ENCODE assay signal across 7 mouse cellular contexts in the genomic region with DNA sequence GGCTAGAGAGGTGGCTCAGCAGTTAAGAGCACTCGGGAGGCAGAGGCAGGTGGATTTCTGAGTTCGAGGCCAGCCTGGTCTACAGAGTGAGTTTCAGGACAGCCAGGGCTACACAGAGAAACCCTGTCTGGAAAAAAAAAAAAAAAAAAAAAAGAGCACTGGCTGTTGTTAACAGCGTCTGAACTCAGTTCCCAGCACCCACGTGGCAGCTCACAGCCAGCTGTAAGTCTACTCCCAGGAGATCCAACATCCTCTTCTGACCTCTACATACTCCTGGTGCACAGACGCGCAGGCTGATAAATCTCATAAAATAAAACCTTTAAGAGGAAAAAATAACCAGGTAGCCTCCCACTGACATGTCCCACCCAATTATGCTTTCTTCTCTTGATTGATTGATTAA. TPM values are rescaled to one million over a fixed set of nuclear protein-coding genes. Genes with fewer than 3 reads are reported as not detected.
DNase-seq lines count a peak whose midpoint lies in the region; ATAC-seq and TF ChIP-seq lines count a peak whose summit lies in the region.
"Not testable (repeated sequence)": the region's sequence is repeated elsewhere in the genome, so short reads cannot be mapped to it uniquely, and the experiment has no call there.
"Had no signal": no experiment of that assay in that cellular context is flagged by ENCODE, and none has a peak within 500 bp of the region (broad histone marks: within the 10 kb centered on the region; RNA-seq: fewer than 3 reads in every experiment).

No protein-coding gene starts in this region.

- not testable (repeated sequence) for H3K4me2 ChIP-seq in CH12.LX (ENCODE audit: insufficient read depth, low read depth, poor library complexity, severe bottlenecking); midbrain, embryonic 11.5 days

- not testable (repeated sequence) for H3K79me2 ChIP-seq in CH12.LX (replicated peaks; ENCODE audit: control insufficient read depth, extremely low read depth, insufficient read depth, poor library complexity, severe bottlenecking)

- not testable (repeated sequence) for H3K9me3 ChIP-seq in CH12.LX (replicated peaks; ENCODE audit: low read length); midbrain, embryonic 11.5 days (ENCODE audit: control insufficient read depth, low read length)

- not testable (repeated sequence) for H3K36me3 ChIP-seq in CH12.LX (replicated peaks in 1 of 2; ENCODE audit: control insufficient read depth in 1 of 2, insufficient read depth in 1 of 2, low read length in 1 of 2); midbrain, embryonic 11.5 days (ENCODE audit: control insufficient read depth, insufficient read depth, low read length); testis, adult 2 months (ENCODE audit: control insufficient read depth, insufficient read depth, low read length)

- TF ChIP-seq CTCF in CH12.LX (conservative IDR thresholded peaks at IDR 0.05 in 1 of 2, IDR thresholded peaks at IDR 0.05 in 1 of 2; ENCODE audit: low read depth in 2 of 2, low read length in 2 of 2); testis, adult 2 months (IDR thresholded peaks at IDR 0.05; ENCODE audit: control insufficient read depth, insufficient read depth, insufficient replicate concordance, low read depth, low read length): not testable (repeated sequence)

- dilution Hi-C loops in CH12.LX (cut with MboI; ENCODE audit: extremely low pct_ligation_motif_present, extremely low pct_unique_long_range_greater_than_20kb, low sequenced_read_pairs) = not testable (repeated sequence)

- not testable (repeated sequence) for H3K9ac ChIP-seq in CH12.LX (ENCODE audit: insufficient read depth, low read depth); midbrain, embryonic 11.5 days (ENCODE audit: low read length)

- not testable (repeated sequence) for H3K4me3 ChIP-seq in CH12.LX (replicated peaks in 1 of 3; ENCODE audit: low read depth in 2 of 3, low read length in 2 of 3, poor library complexity in 1 of 3); midbrain, embryonic 11.5 days (ENCODE audit: low read depth, low read length)
- H3K4me3 ChIP-seq in testis, adult 2 months (ENCODE audit: control insufficient read depth, low read depth, low read length) = peak overlapping the region; percentile 27; the same call in 1 of the 2 replicates

- H3K27me3 ChIP-seq in CH12.LX (replicated peaks); midbrain, embryonic 11.5 days (ENCODE audit: control insufficient read depth, insufficient read depth, low read length); testis, adult 2 months (ENCODE audit: control insufficient read depth, insufficient read depth, low read length): not testable (repeated sequence)

- TF ChIP-seq POLR2A in CH12.LX (IDR thresholded peaks at IDR 0.05; ENCODE audit: low read depth, low read length); testis, adult 2 months (IDR thresholded peaks at IDR 0.05; ENCODE audit: control insufficient read depth, low read depth, low read length): not testable (repeated sequence)

- in situ Hi-C loops in CH12.LX (cut with MboI; ENCODE audit: low pct_ligation_motif_present, low pct_unique_long_range_greater_than_20kb, low sequenced_read_pairs) = not testable (repeated sequence)

- not testable (repeated sequence) for DNase-seq in CH12.LX (ENCODE audit: extremely low read depth)
- peak; percentile 95 for DNase-seq in heart, adult 11 months
- peak; percentile 83 for DNase-seq in midbrain, embryonic 11.5 days (ENCODE audit: low spot score, missing footprints)

- peaks cover 3 to 19% of the 10 kb centered on the region in 2 experiments; a peak in 3 of 4 replicates for H3K4me1 ChIP-seq in CH12.LX (ENCODE audit: control insufficient read depth in 1 of 2, insufficient read depth in 2 of 2)
- not testable (repeated sequence) for H3K4me1 ChIP-seq in midbrain, embryonic 11.5 days (ENCODE audit: control insufficient read depth, insufficient read depth, low read length); testis, adult 2 months (ENCODE audit: control insufficient read depth, insufficient read depth, low read length)

- not testable (repeated sequence) for H3K27ac ChIP-seq in CH12.LX (ENCODE audit: insufficient read depth, low read depth); midbrain, embryonic 11.5 days (ENCODE audit: low read depth, low read length); testis, adult 2 months (ENCODE audit: control insufficient read depth, insufficient read depth, low read depth, low read length)

- WGBS in midbrain, embryonic 11.5 days = 77% methylated on average over 6 of the region's 6 CpGs

- not testable (repeated sequence) for ATAC-seq in midbrain, embryonic 11.5 days (ENCODE audit: low FRiP score)

- not testable (repeated sequence) for TF ChIP-seq EP300 in CH12.LX (IDR thresholded peaks at IDR 0.05; ENCODE audit: low read length)

- TF ChIP-seq RAD21 in CH12.LX (IDR thresholded peaks at IDR 0.05; ENCODE audit: low read depth, low read length) = not testable (repeated sequence)

TF ChIP-seq in CH12.LX, 34 proteins besides CTCF, POLR2A, EP300 and RAD21:
- peak; percentile 73 for TF ChIP-seq ZNF384 (IDR thresholded peaks at IDR 0.05; ENCODE audit: low read depth, low read length)

RNA-seq across cellular contexts. Expression of gene Ptges, which starts 13.7 kb away (rescaled TPM):
- total RNA-seq in CH12.LX (2012; rRNA removed) (0.04 and 0.38 TPM in 2 replicates), CH12.LX (2014; rRNA removed) (not detected in 2 replicates)
- polyA plus RNA-seq in CH12.LX (2012; ENCODE audit: insufficient read length, low read depth) = 0.09 TPM in 1 of 2 replicates, not detected in the other
- polyA plus RNA-seq in midbrain, embryonic 11.5 days (2014; fragmentation: Nextera tagmentation; extraction: Ambion mirVana) = 4.7 and 6.1 TPM in 2 replicates
- 3.9 and 15.6 TPM in 2 replicates for polyA plus RNA-seq in testis, adult 2 months (2012; rRNA removed)
- total RNA-seq: MEL had no signal
- polyA plus RNA-seq: CD4-positive, CD25-positive, alpha-beta regulatory T cell, adult 4 months; G1E had no signal

RNA-seq across cellular contexts. Expression of gene Tor1b, which starts 36.8 kb away (rescaled TPM):
- total RNA-seq in CH12.LX (2012; rRNA removed) (25.3 and 31.8 TPM in 2 replicates), CH12.LX (2014; rRNA removed) (30.1 and 31.1 TPM in 2 replicates)
- 19.5 and 23.1 TPM in 2 replicates for polyA plus RNA-seq in CH12.LX (2012; ENCODE audit: insufficient read length, low read depth)
- 19.3 and 21.1 TPM in 2 replicates for polyA plus RNA-seq in midbrain, embryonic 11.5 days (2014; fragmentation: Nextera tagmentation; extraction: Ambion mirVana)
- polyA plus RNA-seq in testis, adult 2 months (2012; rRNA removed) = 12.9 and 14.0 TPM in 2 replicates

RNA-seq across cellular contexts. Expression of gene Tor1a, which starts 51.8 kb away (rescaled TPM):
- 44.9 and 49.5 TPM in 2 replicates for total RNA-seq in CH12.LX (2012; rRNA removed)
- 58.2 and 69.6 TPM in 2 replicates for total RNA-seq in CH12.LX (2014; rRNA removed)
- polyA plus RNA-seq in CH12.LX (2012; ENCODE audit: insufficient read length, low read depth) = 35.0 and 45.6 TPM in 2 replicates
- 76.9 and 84.5 TPM in 2 replicates for polyA plus RNA-seq in midbrain, embryonic 11.5 days (2014; fragmentation: Nextera tagmentation; extraction: Ambion mirVana)
- polyA plus RNA-seq in testis, adult 2 months (2012; rRNA removed) = 10.5 and 11.1 TPM in 2 replicates
